Mouse (Mus musculus) ES-Bruce4 (cell line): ENCODE results near the gene Ntrk1.

Source experiments
- CTCF ChIP-seq: IDR thresholded peaks from one replicate; pipeline ENCODE4 v1.8.1; 2011; ENCODE audit warnings: low read depth, low read length
- POLR2A ChIP-seq: IDR thresholded peaks from one replicate; pipeline ENCODE4 v1.8.1; 2011; ENCODE audit warnings: low read length; ENCODE audit not compliant: insufficient read depth

DNA sequence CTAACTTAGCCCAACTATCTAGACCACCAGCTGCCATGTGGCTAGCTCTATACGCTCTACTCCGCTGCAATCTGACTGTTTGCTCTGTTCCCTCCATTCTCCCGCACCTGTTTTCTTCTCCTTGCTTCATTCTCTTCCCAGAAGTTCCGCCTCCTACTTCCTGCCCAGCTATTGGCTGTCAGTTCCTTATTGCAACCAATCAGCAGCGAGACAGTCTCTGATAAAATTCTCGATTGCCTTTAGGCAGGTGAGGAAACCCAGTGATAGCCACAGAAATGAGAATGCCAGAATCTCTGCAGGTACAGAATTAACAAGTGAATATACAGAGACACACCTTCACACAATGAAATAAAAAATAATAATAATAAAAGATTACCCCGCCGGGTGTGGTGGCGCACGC, 34.1 kb upstream of the Ntrk1 start:
- TF ChIP-seq CTCF (no peak), POLR2A (no peak)
